Mouse (Mus musculus): ENCODE data around the gene Ccdc70. TPM values are rescaled to one million over a fixed set of nuclear protein-coding genes. Genes with fewer than 3 reads are reported as not detected.

The Ccdc70 gene
- polyA plus RNA-seq, 1 experiment: not detected

DNA sequence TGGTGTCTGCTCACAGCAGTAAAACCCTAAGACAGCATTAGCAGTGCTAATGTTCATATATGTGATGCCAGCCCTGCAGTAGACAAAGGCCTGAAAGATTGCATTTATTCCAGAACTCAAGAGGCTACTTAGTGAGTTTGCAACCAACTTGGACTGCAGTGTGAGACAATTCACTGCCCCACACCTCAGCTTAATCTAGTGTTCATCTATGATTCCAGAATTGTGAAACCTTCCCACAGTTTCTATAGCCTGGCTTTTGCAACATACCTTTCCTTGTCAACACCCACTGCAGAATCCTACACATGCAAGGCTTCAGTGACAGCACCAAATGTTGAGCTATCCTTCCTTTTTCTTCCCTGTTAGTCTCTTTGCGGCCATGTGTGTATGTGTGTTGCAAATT is 2.9 kb upstream of the Ccdc70 start:
- Histone ChIP-seq H3K27ac (ENCODE audit: control insufficient read depth, insufficient read depth, low read depth, low read length, poor library complexity) (no peak overlapping the region), H3K4me1 (ENCODE audit: control insufficient read depth, insufficient read depth, low read length) (no peaks in the 10 kb centered on the region), H3K4me3 (replicated peaks; ENCODE audit: control insufficient read depth, low read depth, low read length) (no peak overlapping the region)
- WGBS: 43% methylated on average over 1 of the region's 1 CpGs
- TF ChIP-seq CTCF (IDR thresholded peaks at IDR 0.05; ENCODE audit: control insufficient read depth, insufficient read depth, low read length): no peak
- no peak for TF ChIP-seq POLR2A (IDR thresholded peaks at IDR 0.05; ENCODE audit: borderline replicate concordance, control insufficient read depth, low read depth, low read length)

DNA sequence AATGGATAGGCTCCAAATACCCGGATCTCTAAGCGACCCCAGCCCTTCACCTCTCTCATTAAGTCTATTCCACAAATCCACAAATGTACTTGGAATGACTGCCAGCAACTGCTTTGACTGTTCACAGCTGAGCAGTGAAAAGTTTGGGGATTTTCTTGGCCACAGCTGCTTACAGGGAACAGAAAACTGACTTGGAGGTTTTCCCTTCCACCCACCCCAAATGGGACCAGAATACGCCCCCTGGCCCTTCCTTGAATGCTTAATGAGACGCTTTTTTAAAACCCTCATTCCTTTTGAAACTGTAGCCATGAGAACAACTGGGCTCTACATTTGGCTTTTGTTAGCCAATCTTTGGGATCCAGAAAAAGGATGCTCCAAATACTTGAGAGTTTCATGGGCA is 8.6 kb downstream of the Ccdc70 start:
- Histone ChIP-seq H3K4me1 (ENCODE audit: control insufficient read depth, insufficient read depth, low read length) (no peaks in the 10 kb centered on the region), H3K27ac (ENCODE audit: control insufficient read depth, insufficient read depth, low read depth, low read length, poor library complexity) (no peak overlapping the region), H3K4me3 (replicated peaks; ENCODE audit: control insufficient read depth, low read depth, low read length) (no peak overlapping the region)
- WGBS: 59% methylated on average over 4 of the region's 4 CpGs
- no peak for TF ChIP-seq CTCF (IDR thresholded peaks at IDR 0.05; ENCODE audit: control insufficient read depth, insufficient read depth, low read length)
- no peak for TF ChIP-seq POLR2A (IDR thresholded peaks at IDR 0.05; ENCODE audit: borderline replicate concordance, control insufficient read depth, low read depth, low read length)

DNA sequence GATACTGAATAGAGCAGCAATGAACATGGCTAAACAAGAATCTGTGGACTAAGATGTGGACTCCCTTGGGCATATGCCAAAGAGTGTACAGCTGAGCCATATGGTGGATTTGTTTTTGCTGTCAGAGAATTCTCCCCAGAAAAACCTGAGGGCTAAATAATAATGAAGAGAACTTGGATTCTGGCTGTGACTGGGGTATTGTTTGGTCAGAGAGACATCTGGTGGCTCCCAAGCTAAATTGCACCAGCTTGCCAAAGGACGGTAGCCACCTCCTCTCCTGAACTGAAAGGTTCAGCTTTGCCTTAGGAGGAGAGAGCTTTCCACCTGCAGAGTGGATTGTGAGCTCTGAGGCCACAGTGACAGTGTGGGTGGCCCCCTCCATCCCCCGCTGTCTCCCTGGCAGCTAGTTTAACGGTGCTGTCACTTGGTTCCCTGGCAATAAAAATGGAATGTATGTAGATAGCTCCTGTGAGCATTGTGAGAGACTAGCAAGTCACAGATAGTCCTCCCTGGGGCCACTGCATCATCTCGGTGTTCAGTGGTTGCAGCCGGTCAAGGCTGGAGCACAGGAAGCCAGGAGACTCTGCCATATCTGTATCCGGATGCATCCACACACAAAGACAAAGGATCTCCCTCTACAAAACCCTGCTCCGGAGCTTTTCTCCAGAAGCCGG is 12.2 kb downstream of the Ccdc70 start:
- WGBS: 62% methylated on average over 8 of the region's 8 CpGs
- TF ChIP-seq CTCF (IDR thresholded peaks at IDR 0.05; ENCODE audit: control insufficient read depth, insufficient read depth, low read length) (no peak), POLR2A (IDR thresholded peaks at IDR 0.05; ENCODE audit: borderline replicate concordance, control insufficient read depth, low read depth, low read length) (no peak)

DNA sequence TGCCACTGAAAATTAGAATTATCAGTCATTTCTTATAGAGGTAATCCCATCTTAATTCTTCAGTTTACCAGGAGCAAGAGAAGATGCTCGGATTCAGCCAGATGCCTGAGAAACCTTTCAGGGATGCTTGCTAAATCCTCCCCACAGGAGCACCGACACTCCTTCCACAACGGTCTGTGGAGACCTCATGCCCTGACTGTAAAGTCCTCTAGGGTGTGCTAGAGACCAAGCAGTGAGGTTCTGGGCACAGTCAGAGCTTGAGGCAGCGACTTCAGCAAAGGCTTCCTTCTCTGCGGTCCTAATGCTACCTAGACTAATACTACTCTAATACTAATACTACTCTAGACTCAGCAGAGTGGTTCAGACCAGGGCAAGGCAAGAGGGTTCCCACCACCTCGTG is 22.6 kb downstream of the Ccdc70 start:
- 13% methylated on average over 6 of the region's 6 CpGs for WGBS
- H3K4me1 ChIP-seq (ENCODE audit: control insufficient read depth, insufficient read depth, low read length): no peaks in the 10 kb centered on the region
- TF ChIP-seq CTCF (IDR thresholded peaks at IDR 0.05; ENCODE audit: control insufficient read depth, insufficient read depth, low read length): peak; percentile 48
- TF ChIP-seq POLR2A (IDR thresholded peaks at IDR 0.05; ENCODE audit: borderline replicate concordance, control insufficient read depth, low read depth, low read length): no peak

More for the DNA sequence above, 12.2 kb downstream of the Ccdc70 start:
- no peak overlapping the region for H3K4me3 ChIP-seq (replicated peaks; ENCODE audit: control insufficient read depth, low read depth, low read length)
- no peak overlapping the region for H3K27ac ChIP-seq (ENCODE audit: control insufficient read depth, insufficient read depth, low read depth, low read length, poor library complexity)
- H3K4me1 ChIP-seq (ENCODE audit: control insufficient read depth, insufficient read depth, low read length): no peaks in the 10 kb centered on the region

DNA sequence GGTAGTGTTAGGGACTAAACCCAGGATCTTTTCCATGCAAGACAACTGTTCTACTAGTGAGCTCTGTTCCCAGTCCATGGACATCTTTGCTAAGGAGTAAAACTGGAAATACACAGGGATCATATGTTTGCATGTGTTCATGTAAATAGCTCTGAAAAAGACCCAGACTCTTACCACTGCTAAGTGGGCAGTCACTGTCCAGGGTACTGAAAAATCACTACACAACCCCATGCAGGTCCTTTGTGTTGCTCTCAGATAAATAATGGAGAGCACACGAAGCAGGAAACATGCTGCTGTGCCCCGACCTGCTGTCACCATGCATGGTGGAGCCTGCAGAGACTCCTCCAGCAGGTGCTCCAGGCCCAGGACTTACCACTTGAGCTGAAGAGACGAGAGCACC is 25.6 kb downstream of the Ccdc70 start:
- TF ChIP-seq POLR2A (IDR thresholded peaks at IDR 0.05; ENCODE audit: borderline replicate concordance, control insufficient read depth, low read depth, low read length) (no peak), CTCF (IDR thresholded peaks at IDR 0.05; ENCODE audit: control insufficient read depth, insufficient read depth, low read length) (no peak)
- 37% methylated on average over 3 of the region's 3 CpGs for WGBS
- Histone ChIP-seq H3K4me3 (replicated peaks; ENCODE audit: control insufficient read depth, low read depth, low read length) (no peak overlapping the region), H3K4me1 (ENCODE audit: control insufficient read depth, insufficient read depth, low read length) (no peaks in the 10 kb centered on the region), H3K27ac (ENCODE audit: control insufficient read depth, insufficient read depth, low read depth, low read length, poor library complexity) (no peak overlapping the region)

More for the DNA sequence above, 22.6 kb downstream of the Ccdc70 start:
- Histone ChIP-seq H3K4me3 (replicated peaks; ENCODE audit: control insufficient read depth, low read depth, low read length) (no peak overlapping the region), H3K27ac (ENCODE audit: control insufficient read depth, insufficient read depth, low read depth, low read length, poor library complexity) (no peak overlapping the region)

DNA sequence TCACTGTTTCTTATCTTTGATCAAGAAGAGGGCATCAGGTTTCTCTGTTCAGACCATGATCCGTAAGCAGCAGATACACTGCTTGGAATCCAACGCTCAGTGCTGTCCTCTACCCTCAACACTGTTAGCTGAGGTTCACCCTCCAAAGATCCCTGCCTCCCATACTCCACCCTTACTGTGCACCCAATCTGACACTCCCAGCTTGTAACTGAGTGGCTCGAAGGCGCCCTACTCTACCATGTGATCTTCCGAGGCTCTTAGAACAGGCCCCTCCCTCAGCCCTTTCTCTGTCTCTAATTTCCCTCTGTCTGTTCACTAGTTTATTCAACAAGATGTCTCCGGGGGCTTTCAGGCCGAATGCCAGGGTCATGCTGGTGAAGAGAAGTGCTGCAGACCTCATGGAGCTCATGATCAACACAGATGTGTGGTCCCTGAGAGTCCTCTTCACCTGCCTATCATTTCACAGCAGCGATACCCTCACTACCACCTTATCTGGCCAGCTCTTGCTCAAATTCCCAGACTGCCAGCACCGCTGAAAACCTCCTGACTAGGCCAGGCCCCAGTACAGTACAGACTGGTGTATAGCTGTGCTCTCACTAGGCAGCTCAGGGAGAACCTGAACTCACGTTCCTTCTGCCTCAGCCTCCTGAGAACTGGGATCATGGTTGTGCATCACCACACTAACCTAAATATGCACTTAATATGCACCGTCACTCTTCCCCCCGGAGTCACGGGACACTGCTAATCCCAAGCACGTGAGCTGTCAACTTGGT is 35.4 kb downstream of the Ccdc70 start:
- TF ChIP-seq CTCF (IDR thresholded peaks at IDR 0.05; ENCODE audit: control insufficient read depth, insufficient read depth, low read length) (no peak), POLR2A (IDR thresholded peaks at IDR 0.05; ENCODE audit: borderline replicate concordance, control insufficient read depth, low read depth, low read length) (no peak)
- no peak overlapping the region for H3K4me3 ChIP-seq (replicated peaks; ENCODE audit: control insufficient read depth, low read depth, low read length)
- H3K27ac ChIP-seq (ENCODE audit: control insufficient read depth, insufficient read depth, low read depth, low read length, poor library complexity): no peak overlapping the region
- H3K4me1 ChIP-seq (ENCODE audit: control insufficient read depth, insufficient read depth, low read length): no peaks in the 10 kb centered on the region
- 85% methylated on average over 14 of the region's 14 CpGs for WGBS

DNA sequence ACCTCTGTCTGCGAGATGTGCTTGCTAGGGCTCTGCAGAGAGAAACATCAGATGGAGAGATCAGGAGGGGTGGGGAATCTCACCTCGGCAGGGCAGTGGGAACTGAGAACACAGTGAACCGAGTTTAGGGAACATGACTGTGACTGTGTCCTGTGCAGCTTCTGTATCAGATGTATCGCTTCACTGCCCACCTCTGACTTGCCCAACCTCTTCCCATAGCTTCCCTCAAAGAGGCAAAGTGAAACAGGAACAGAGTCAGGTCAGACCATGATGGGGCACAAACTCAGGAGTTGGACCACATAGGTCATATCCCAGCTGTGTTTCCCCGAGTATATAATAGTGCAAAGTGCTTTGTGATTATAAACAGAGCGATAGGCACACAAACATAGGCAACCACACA is 36.8 kb downstream of the Ccdc70 start:
- TF ChIP-seq POLR2A (IDR thresholded peaks at IDR 0.05; ENCODE audit: borderline replicate concordance, control insufficient read depth, low read depth, low read length) (no peak), CTCF (IDR thresholded peaks at IDR 0.05; ENCODE audit: control insufficient read depth, insufficient read depth, low read length) (no peak)
- H3K4me3 ChIP-seq (replicated peaks; ENCODE audit: control insufficient read depth, low read depth, low read length): no peak overlapping the region
- WGBS: 67% methylated on average over 6 of the region's 6 CpGs

DNA sequence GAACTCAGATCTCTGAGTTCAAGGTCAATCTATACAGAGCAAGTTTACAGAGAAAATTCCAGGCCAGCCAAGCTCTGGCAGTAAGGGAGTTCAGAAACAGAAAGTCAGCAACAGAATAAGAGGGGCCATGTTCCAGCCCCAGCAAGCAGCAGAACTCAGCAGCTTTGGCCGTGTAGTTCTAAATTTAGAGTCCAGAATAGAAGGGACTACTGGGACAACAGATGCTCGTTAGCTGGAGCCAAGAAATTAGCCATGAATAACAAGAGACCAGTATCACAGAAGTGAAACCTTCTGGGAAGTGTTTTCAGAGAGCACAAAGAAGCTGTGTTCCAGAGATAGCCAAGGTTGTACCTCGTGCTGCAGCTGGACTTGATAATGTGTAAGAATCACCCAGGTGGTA is 39.8 kb downstream of the Ccdc70 start:
- TF ChIP-seq CTCF (IDR thresholded peaks at IDR 0.05; ENCODE audit: control insufficient read depth, insufficient read depth, low read length): no peak
- no peak for TF ChIP-seq POLR2A (IDR thresholded peaks at IDR 0.05; ENCODE audit: borderline replicate concordance, control insufficient read depth, low read depth, low read length)
- no peak overlapping the region for H3K27ac ChIP-seq (ENCODE audit: control insufficient read depth, insufficient read depth, low read depth, low read length, poor library complexity)
- no peak overlapping the region for H3K4me3 ChIP-seq (replicated peaks; ENCODE audit: control insufficient read depth, low read depth, low read length)
- H3K4me1 ChIP-seq (ENCODE audit: control insufficient read depth, insufficient read depth, low read length): no peaks in the 10 kb centered on the region
- WGBS: 64% methylated on average over 3 of the region's 3 CpGs

More for the DNA sequence above, 36.8 kb downstream of the Ccdc70 start:
- Histone ChIP-seq H3K4me1 (ENCODE audit: control insufficient read depth, insufficient read depth, low read length) (no peaks in the 10 kb centered on the region), H3K27ac (ENCODE audit: control insufficient read depth, insufficient read depth, low read depth, low read length, poor library complexity) (no peak overlapping the region; the same call in 1 of the 2 replicates)

Data from bone marrow, adult 2 months (tissue).